Mouse (Mus musculus) gastrocnemius, adult 2 months (tissue): Measurements from ENCODE around the gene Adora3. TPM values are rescaled to one million over a fixed set of nuclear protein-coding genes. Genes with fewer than 3 reads are reported as not detected.

ENCODE experiments used
- DNase-seq: peaks from one replicate; pipeline ENCODE4 v3.0.0; 2022
- H3K27ac ChIP-seq: fragments of 200-600 bp; 2 replicates; pipeline ENCODE4 v1.8.1; 2022; ENCODE audit warnings: mild to moderate bottlenecking
- H3K4me3 ChIP-seq: fragments of 200-600 bp; 2 replicates; pipeline ENCODE4 v1.8.1; 2022; ENCODE audit warnings: mild to moderate bottlenecking, moderate library complexity
- CTCF ChIP-seq: fragments of 200-600 bp; IDR thresholded peaks from 2 replicates; pipeline ENCODE4 v1.8.1; 2022; ENCODE audit warnings: antibody characterized with exemption, mild to moderate bottlenecking, moderate library complexity
- intact Hi-C: fragments of 180-260 bp; cut with DNase I; formaldehyde crosslinking; loops from one replicate; pipeline ENCODE4 v1.15.1; 2025
- total RNA-seq, 2 experiments: library from RNA; stranded (reverse); gene quantifications; 2 replicates each; pipeline ENCODE4 v1.2.3; 2021

Adora3 gene
- total RNA-seq, 2 experiments from 2014 or later = not detected

- Histone ChIP-seq H3K4me3 (no peak overlapping the region), H3K27ac (no peak overlapping the region)
- no peak for DNase-seq
- no peak for TF ChIP-seq CTCF
- intact Hi-C loops = no loop called here
Observed at GRCm38 (mm10) chr3:105880419-105880818, 9.8 kb downstream of the Adora3 start.

GRCm38 (mm10) chr3:105882105-105882504 is 11.4 kb downstream of the Adora3 start:
- no peak for DNase-seq
- TF ChIP-seq CTCF = no peak
- intact Hi-C loops = no loop called here
- Histone ChIP-seq H3K4me3 (no peak overlapping the region), H3K27ac (no peak overlapping the region)

- Histone ChIP-seq H3K27ac (no peak overlapping the region), H3K4me3 (no peak overlapping the region)
- intact Hi-C loops = no loop called here
- no peak for TF ChIP-seq CTCF
- DNase-seq = no peak
Observed at GRCm38 (mm10) chr3:105883111-105883510, 12.5 kb downstream of the Adora3 start.

GRCm38 (mm10) chr3:105888961-105889360 is 18.3 kb downstream of the Adora3 start:
- no peak overlapping the region for H3K4me3 ChIP-seq
- DNase-seq = no peak
- TF ChIP-seq CTCF = no peak
- intact Hi-C loops = no loop called here
- peak overlapping the region; percentile 2; the same call in 1 of the 2 replicates for H3K27ac ChIP-seq

- no peak for DNase-seq
- Histone ChIP-seq H3K27ac (peak overlapping the region; percentile 87), H3K4me3 (no peak overlapping the region)
- TF ChIP-seq CTCF = no peak
- intact Hi-C loops = no loop called here
Observed at GRCm38 (mm10) chr3:105890220-105890619, 19.6 kb downstream of the Adora3 start.

- no peak overlapping the region for H3K4me3 ChIP-seq
- no peak for DNase-seq
- no peak for TF ChIP-seq CTCF
- H3K27ac ChIP-seq = peak overlapping the region; percentile 87
- intact Hi-C loops = no loop called here
Observed at GRCm38 (mm10) chr3:105891141-105891540, 20.5 kb downstream of the Adora3 start.

GRCm38 (mm10) chr3:105891760-105892571 is 21.3 kb downstream of the Adora3 start:
- intact Hi-C loops = no loop called here
- peak overlapping the region; percentile 40 for H3K4me3 ChIP-seq
- H3K27ac ChIP-seq = peak overlapping the region; percentile 87
- peak; percentile 41 for DNase-seq
- no peak for TF ChIP-seq CTCF

- Histone ChIP-seq H3K4me3 (peak overlapping the region; percentile 40), H3K27ac (peak overlapping the region; percentile 87)
- TF ChIP-seq CTCF = no peak
- intact Hi-C loops = no loop called here
- peak; percentile 35 for DNase-seq
Observed at GRCm38 (mm10) chr3:105892572-105893495, 22.2 kb downstream of the Adora3 start.

- DNase-seq = peak; percentile 83
- TF ChIP-seq CTCF = no peak
- peak overlapping the region; percentile 87 for H3K27ac ChIP-seq
- H3K4me3 ChIP-seq = peak overlapping the region; percentile 41
- intact Hi-C loops = loop anchor here (2.0 kb wide), 2 partner anchors 121 to 207 kb away; partner anchors contain the start of gene Ddx20
Observed at GRCm38 (mm10) chr3:105893941-105894391, 23.3 kb downstream of the Adora3 start.

GRCm38 (mm10) chr3:105894601-105895592 is 24.2 kb downstream of the Adora3 start:
- peak overlapping the region; percentile 87 for H3K27ac ChIP-seq
- intact Hi-C loops = loop anchor here (2.0 kb wide), 2 partner anchors 122 to 208 kb away; partner anchors contain the start of gene Ddx20
- peak; percentile 72 for TF ChIP-seq CTCF
- peak; percentile 91 for DNase-seq
- peak overlapping the region; percentile 41 for H3K4me3 ChIP-seq

- Histone ChIP-seq H3K27ac (no peak overlapping the region), H3K4me3 (no peak overlapping the region)
- DNase-seq = no peak
- intact Hi-C loops = no loop called here
- no peak for TF ChIP-seq CTCF
Observed at GRCm38 (mm10) chr3:105896811-105897210, 26.2 kb downstream of the Adora3 start.

GRCm38 (mm10) chr3:105898325-105898724 is 27.7 kb downstream of the Adora3 start:
- H3K27ac ChIP-seq = peak overlapping the region; percentile 6; the same call in 1 of the 2 replicates
- peak; percentile 73 for DNase-seq
- no peak for TF ChIP-seq CTCF
- intact Hi-C loops = loop anchor here (2.0 kb wide), 2 partner anchors 98 to 172 kb away; partner anchors contain the start of gene Rap1a
- no peak overlapping the region for H3K4me3 ChIP-seq
